Mouse (Mus musculus) CH12.LX (cell line): ENCODE measurements around the gene Slc22a4. TPM values are rescaled to one million over a fixed set of nuclear protein-coding genes. Genes with fewer than 3 reads are reported as not detected.

Experiments used
- DNase-seq: peaks from one replicate; pipeline ENCODE4 v3.0.0-alpha.2; 2013; ENCODE audit errors: extremely low read depth
- H3K27ac ChIP-seq: 2 replicates; pipeline ENCODE4 v1.5.1; 2012; ENCODE audit warnings: low read depth, mild to moderate bottlenecking, control low read depth, moderate library complexity; ENCODE audit not compliant: insufficient read depth
- H3K27me3 ChIP-seq: replicated peaks from 2 replicates; pipeline ENCODE3; 2012; ENCODE audit warnings: inconsistent platforms
- H3K36me3 ChIP-seq, 2 experiments: replicated peaks in 1 of 2; 2 replicates each; pipeline versions ENCODE3 to v1.6.1; 2012; ENCODE audit warnings: inconsistent platforms in 1 of 2, low read length in 1 of 2, mild to moderate bottlenecking in 1 of 2, mixed read lengths in 1 of 2, moderate library complexity in 1 of 2; ENCODE audit not compliant: control insufficient read depth in 1 of 2, insufficient read depth in 1 of 2
- H3K4me1 ChIP-seq, 2 experiments: 2 replicates each; pipeline ENCODE4 v1.6.1; 2012; ENCODE audit warnings: inconsistent platforms in 1 of 2, moderate library complexity in 1 of 2; ENCODE audit not compliant: insufficient read depth in 2 of 2, control insufficient read depth in 1 of 2
- H3K4me2 ChIP-seq: 2 replicates; pipeline ENCODE4 v1.6.1; 2012; ENCODE audit warnings: low read depth, mild to moderate bottlenecking, control low read depth; ENCODE audit not compliant: poor library complexity, insufficient read depth, severe bottlenecking
- H3K4me3 ChIP-seq, 3 experiments: fragments of 150-350 bp in 1 of 3; sonication (generic) in 1 of 3; replicated peaks in 1 of 3; 2 replicates each; pipeline versions ENCODE3 to v1.5.1; 2011 to 2012; ENCODE audit warnings: low read depth in 2 of 3, low read length in 2 of 3, mild to moderate bottlenecking in 2 of 3, moderate library complexity in 2 of 3, control low read depth in 1 of 3, improper control_type of control experiment in 1 of 3, inconsistent platforms in 1 of 3, mixed read lengths in 1 of 3; ENCODE audit not compliant: poor library complexity in 1 of 3
- H3K79me2 ChIP-seq: replicated peaks from 2 replicates; pipeline ENCODE4 v1.6.1; 2012; ENCODE audit warnings: mild to moderate bottlenecking, moderate library complexity; ENCODE audit not compliant: control insufficient read depth, poor library complexity, insufficient read depth, severe bottlenecking; ENCODE audit errors: extremely low read depth
- H3K9ac ChIP-seq: 2 replicates; pipeline ENCODE4 v1.6.1; 2012; ENCODE audit warnings: low read depth, mild to moderate bottlenecking, control low read depth, moderate library complexity; ENCODE audit not compliant: insufficient read depth
- H3K9me3 ChIP-seq: replicated peaks from 2 replicates; pipeline ENCODE3; 2012; ENCODE audit warnings: low read length, inconsistent platforms, mixed read lengths
- ELF1 ChIP-seq: IDR thresholded peaks from 2 replicates; pipeline ENCODE4 v1.6.1; 2014; ENCODE audit warnings: low read depth, mild to moderate bottlenecking, inconsistent platforms, low read length, improper control_type of control experiment
- HCFC1 ChIP-seq: IDR thresholded peaks from 2 replicates; pipeline ENCODE4 v1.6.1; 2012; ENCODE audit warnings: low read depth, mild to moderate bottlenecking, inconsistent platforms, low read length, improper control_type of control experiment
- IRF4 ChIP-seq: IDR thresholded peaks from 2 replicates; pipeline ENCODE4 v1.6.1; 2014; ENCODE audit warnings: low read depth, mild to moderate bottlenecking, inconsistent platforms, low read length, improper control_type of control experiment
- JUN ChIP-seq: IDR thresholded peaks from 2 replicates; pipeline ENCODE4 v1.6.1; 2011; ENCODE audit warnings: low read depth, mild to moderate bottlenecking, low read length, improper control_type of control experiment, moderate library complexity; ENCODE audit not compliant: insufficient read depth
- JUND ChIP-seq: conservative IDR thresholded peaks from 2 replicates; pipeline ENCODE4 v1.6.1; 2011; ENCODE audit warnings: low read depth, low read length, improper control_type of control experiment
- KAT2A ChIP-seq: IDR thresholded peaks from 2 replicates; pipeline ENCODE4 v1.6.1; 2012; ENCODE audit warnings: low read length, improper control_type of control experiment, inconsistent platforms; ENCODE audit not compliant: insufficient replicate concordance
- MAFK ChIP-seq: IDR thresholded peaks from 2 replicates; pipeline ENCODE4 v1.6.1; 2011; ENCODE audit warnings: low read length, improper control_type of control experiment; ENCODE audit not compliant: insufficient replicate concordance
- MAZ ChIP-seq: IDR thresholded peaks from 2 replicates; pipeline ENCODE4 v1.6.1; 2012; ENCODE audit warnings: low read depth, mild to moderate bottlenecking, inconsistent platforms, low read length, improper control_type of control experiment, moderate library complexity
- POLR2A ChIP-seq: IDR thresholded peaks from 2 replicates; pipeline ENCODE4 v1.6.1; 2011; ENCODE audit warnings: low read depth, mild to moderate bottlenecking, improper control_type of control experiment, low read length
- POLR2AphosphoS2 ChIP-seq: IDR thresholded peaks from 2 replicates; pipeline ENCODE4 v1.6.1; 2011; ENCODE audit warnings: low read depth, low read length, improper control_type of control experiment
- RAD21 ChIP-seq: IDR thresholded peaks from 2 replicates; pipeline ENCODE4 v1.6.1; 2011; ENCODE audit warnings: low read depth, mild to moderate bottlenecking, low read length, improper control_type of control experiment, moderate library complexity
- RCOR1 ChIP-seq: conservative IDR thresholded peaks from 2 replicates; pipeline ENCODE4 v1.6.1; 2012; ENCODE audit warnings: low read depth, mild to moderate bottlenecking, inconsistent platforms, low read length, improper control_type of control experiment
- TBP ChIP-seq: conservative IDR thresholded peaks from 2 replicates; pipeline ENCODE4 v1.6.1; 2011; ENCODE audit warnings: low read depth, low read length, improper control_type of control experiment
- UBTF ChIP-seq: IDR thresholded peaks from 2 replicates; pipeline ENCODE4 v1.6.1; 2012; ENCODE audit warnings: low read depth, mild to moderate bottlenecking, inconsistent platforms, low read length, improper control_type of control experiment, moderate library complexity
- USF1 ChIP-seq: IDR thresholded peaks from 2 replicates; pipeline ENCODE4 v1.6.1; 2014; ENCODE audit warnings: low read depth, mild to moderate bottlenecking, inconsistent platforms, low read length, improper control_type of control experiment
- ZNF384 ChIP-seq: IDR thresholded peaks from 2 replicates; pipeline ENCODE4 v1.6.1; 2012; ENCODE audit warnings: low read depth, low read length, improper control_type of control experiment, inconsistent platforms
- dilution Hi-C: fragments of 300-500 bp; cut with MboI; formaldehyde crosslinking; loops from 2 replicates; pipeline ENCODE4 v1.14.3; 2020; ENCODE audit warnings: low sequenced_read_pairs; ENCODE audit not compliant: extremely low pct_unique_long_range_greater_than_20kb, extremely low pct_ligation_motif_present
- in situ Hi-C: fragments of 300-500 bp; cut with MboI; formaldehyde crosslinking; loops from 3 replicates; pipeline ENCODE4 v1.14.3; 2019; ENCODE audit warnings: low sequenced_read_pairs, low pct_ligation_motif_present, low pct_unique_long_range_greater_than_20kb, mixed read lengths
- polyA plus RNA-seq: library from polyadenylated mRNA; unstranded; fragments of >175 nt; gene quantifications from 2 replicates; pipeline ENCODE4 v1.2.1, GENCODE M21; 2012; ENCODE audit warnings: low read depth; ENCODE audit not compliant: insufficient read length
- total RNA-seq, 2 experiments: library from RNA; depleted of rRNA; stranded (reverse); fragments of 300-350 nt in 1 of 2; fragments of >200 nt in 1 of 2; gene quantifications; 2 replicates each; pipeline ENCODE4 v1.2.3; 2012 to 2014

The Slc22a4 gene
- total and polyA plus RNA-seq, 3 experiments: not detected

GRCm38 (mm10) chr11:54012961-54013360 is 14.9 kb downstream of the Slc22a4 start:
- dilution Hi-C loops: no loop called here
- Histone ChIP-seq H3K79me2 (no peaks in the 10 kb centered on the region), H3K36me3 (no peaks in the 10 kb centered on the region), H3K9me3 (no peaks in the 10 kb centered on the region), H3K4me2 (no peak overlapping the region), H3K27me3 (peaks cover 8% of the 10 kb centered on the region), H3K9ac (no peak overlapping the region), H3K27ac (no peak overlapping the region), H3K4me1 (no peaks in the 10 kb centered on the region), H3K4me3 (no peak overlapping the region)
- DNase-seq: no peak
- in situ Hi-C loops: no loop called here
- TF ChIP-seq JUN: no peak
- no peak for TF ChIP-seq KAT2A

DNA sequence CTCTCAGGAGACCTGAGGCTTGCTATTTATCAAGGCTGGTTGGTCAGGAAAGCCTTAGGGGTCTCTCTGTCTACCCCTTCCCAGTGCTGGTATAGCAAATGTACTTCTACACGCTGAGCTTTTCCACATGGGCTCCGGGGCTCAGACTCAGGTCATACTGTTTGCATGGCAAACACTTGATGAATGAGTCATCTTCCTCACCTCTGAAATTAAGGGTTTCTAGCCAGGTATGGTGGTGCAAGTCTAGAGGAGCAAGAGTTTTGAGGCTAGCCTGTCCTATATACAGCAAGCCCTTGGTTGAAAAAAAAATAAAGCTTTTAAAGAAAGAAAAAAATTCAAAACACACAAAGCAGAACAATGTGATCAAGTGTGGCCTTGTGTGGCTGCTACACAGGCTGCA is 16.6 kb downstream of the Slc22a4 start:
- Histone ChIP-seq H3K79me2 (no peaks in the 10 kb centered on the region), H3K4me1 (no peaks in the 10 kb centered on the region), H3K9ac (no peak overlapping the region), H3K9me3 (no peaks in the 10 kb centered on the region), H3K27me3 (peaks cover 6% of the 10 kb centered on the region), H3K4me2 (no peak overlapping the region), H3K27ac (no peak overlapping the region), H3K4me3 (no peak overlapping the region), H3K36me3 (no peaks in the 10 kb centered on the region)
- TF ChIP-seq UBTF (no peak), MAZ (no peak), POLR2A (no peak)
- in situ Hi-C loops: no loop called here
- dilution Hi-C loops: no loop called here
- DNase-seq: no peak

DNA sequence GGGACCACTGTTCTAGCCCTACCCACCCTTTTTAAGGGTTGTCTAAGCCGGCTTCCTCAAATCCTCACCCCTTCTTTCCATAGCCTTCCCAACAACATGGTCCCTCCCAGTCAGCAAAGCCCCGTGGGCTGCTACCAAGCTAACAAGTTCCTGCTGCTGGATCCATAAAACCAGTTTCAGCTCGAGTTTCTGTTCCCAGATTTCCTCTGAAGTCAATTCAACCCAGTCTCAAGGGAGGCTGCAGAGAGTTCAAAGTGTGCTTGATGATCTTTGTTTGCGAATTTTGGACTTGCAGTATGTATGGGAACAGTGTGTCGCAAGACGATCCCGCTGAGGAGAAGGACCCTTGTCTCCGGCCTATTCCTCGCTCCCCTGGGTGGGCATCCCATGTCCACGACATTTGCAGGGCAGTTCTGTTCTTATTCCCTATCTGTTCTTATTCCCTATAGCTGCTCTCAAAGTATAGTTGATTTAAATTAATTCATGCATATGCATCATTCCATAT is 19.4 kb downstream of the Slc22a4 start:
- Histone ChIP-seq H3K36me3 (no peaks in the 10 kb centered on the region), H3K9me3 (no peaks in the 10 kb centered on the region), H3K4me1 (no peaks in the 10 kb centered on the region), H3K79me2 (no peaks in the 10 kb centered on the region), H3K9ac (no peak overlapping the region), H3K27me3 (peaks cover 6% of the 10 kb centered on the region), H3K4me3 (no peak overlapping the region), H3K27ac (no peak overlapping the region), H3K4me2 (no peak overlapping the region)
- no peak for DNase-seq
- dilution Hi-C loops (no loop called here), in situ Hi-C loops (loop anchor here (10.0 kb wide), 1 partner anchor 346 kb away; no protein-coding TSS in a partner anchor)
- no peak for TF ChIP-seq TBP
- TF ChIP-seq POLR2AphosphoS2: no peak
- no peak for TF ChIP-seq ZNF384
- TF ChIP-seq USF1: no peak
- TF ChIP-seq RCOR1: no peak
- no peak for TF ChIP-seq UBTF
- TF ChIP-seq JUND: no peak
- TF ChIP-seq ELF1: no peak
- TF ChIP-seq IRF4: no peak
- TF ChIP-seq RAD21: no peak
- TF ChIP-seq MAFK: no peak
- no peak for TF ChIP-seq HCFC1
- TF ChIP-seq MAZ: no peak
- TF ChIP-seq, all 38 proteins: peak for 0
